Mouse (Mus musculus) right cerebral cortex, postnatal 36 days (tissue): ENCODE measurements around the gene Smyd1.
"Not testable (repeated sequence)": the region's sequence is repeated elsewhere in the genome, so short reads cannot be mapped to it uniquely, and the experiment has no call there.

Experiments
- DNase-seq, 2 experiments: peaks; one replicate each; pipeline ENCODE4 v3.0.0; 2022; ENCODE audit warnings: low spot score in 2 of 2, mixed read lengths in 1 of 2

Smyd1 gene

DNA sequence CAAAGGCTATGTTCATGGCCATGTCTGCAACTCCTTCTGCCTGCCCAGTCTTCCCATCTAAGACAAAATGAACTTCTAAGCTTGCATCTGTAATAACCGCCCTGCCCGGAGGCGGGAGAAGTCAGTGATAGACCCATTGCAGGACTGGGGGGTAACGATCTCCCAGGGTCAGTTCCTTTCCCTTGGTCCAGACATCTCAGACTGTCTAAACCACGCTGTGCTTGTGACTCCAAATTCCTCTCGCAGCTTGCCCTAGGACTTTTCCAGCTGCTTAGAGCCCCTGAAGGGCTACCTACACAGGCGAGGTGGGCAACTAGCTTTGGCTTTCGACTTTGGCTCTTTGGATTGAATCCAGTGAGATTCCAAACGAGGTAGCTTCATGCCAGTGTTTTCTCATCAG is 2.8 kb upstream of the Smyd1 start:
- no peak for DNase-seq

DNA sequence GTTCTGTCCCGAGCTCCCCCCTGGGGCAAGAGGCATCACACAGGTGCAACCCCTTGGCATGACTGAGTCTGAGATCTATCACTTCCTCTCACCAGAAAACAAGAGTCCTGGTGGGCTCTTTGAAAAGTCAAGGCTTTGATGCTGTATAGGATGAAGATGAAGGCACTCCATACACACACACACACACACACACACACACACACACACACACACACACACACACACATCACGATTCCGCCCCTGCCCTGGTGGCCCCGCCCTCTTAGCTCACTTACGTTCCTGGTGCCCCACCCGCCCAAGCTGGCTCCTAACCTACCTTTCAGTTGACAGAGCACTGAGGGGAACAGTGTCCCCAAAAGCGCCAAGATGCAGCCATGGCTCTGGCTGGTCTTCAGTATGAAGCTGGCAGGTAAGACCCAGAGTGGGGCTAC is 473 bp upstream of the Smyd1 start, which contains the start of gene Cd8b1:
Gene Cd8b1, plus strand, starts transcription at position 298 of the 431 bp plus-strand sequence.
- no peak for DNase-seq

DNA sequence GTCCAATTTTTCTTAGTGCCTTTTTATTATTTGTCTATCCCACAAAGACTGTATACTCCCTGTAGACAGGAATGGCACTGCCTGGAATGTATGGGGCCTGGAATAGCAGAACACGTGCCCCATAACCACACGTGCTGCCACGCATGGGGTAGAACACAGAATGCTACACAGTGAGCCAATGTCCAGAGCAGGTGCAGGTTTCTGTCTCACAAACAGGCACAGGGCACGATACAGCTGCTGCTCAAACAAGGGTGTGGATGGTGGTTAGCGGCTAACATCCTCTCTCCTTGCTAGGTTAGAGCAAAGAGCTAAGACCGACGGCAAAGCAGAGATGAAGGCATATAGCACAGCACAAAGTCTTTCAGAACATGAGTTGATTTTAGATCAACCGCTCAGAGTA is 14.5 kb downstream of the Smyd1 start:
- no peak for DNase-seq

DNA sequence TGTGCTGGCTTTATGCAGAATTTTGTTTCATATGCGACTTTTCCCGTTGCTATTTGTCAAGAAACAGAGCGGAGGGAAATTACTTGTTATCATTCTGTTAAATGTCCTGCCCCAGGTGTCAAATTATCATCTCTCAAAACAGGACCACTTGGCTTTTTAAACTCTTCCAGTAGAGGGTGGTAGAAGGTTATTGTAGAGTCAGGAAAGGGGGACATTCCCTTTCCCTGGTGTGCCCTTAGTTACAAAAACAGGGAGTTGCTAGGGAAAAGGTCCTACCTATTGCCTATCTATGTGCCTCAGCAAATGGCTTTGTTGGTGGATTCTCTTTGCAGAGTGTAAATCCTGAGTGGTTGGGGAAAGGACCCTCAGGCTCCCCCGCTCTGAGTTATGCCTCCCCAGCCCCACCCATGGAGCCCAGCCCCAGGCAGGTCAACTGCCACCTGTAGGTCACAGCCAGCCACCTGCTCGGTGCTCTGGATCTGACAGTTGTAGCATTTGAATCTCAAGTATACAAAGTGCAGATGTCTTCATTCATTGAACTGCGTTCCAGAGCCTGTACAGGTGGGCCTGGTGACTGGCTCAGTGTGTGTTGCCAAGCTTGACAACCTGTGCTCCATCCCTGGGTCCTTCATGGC is 19.8 kb downstream of the Smyd1 start:
- DNase-seq = no peak

DNA sequence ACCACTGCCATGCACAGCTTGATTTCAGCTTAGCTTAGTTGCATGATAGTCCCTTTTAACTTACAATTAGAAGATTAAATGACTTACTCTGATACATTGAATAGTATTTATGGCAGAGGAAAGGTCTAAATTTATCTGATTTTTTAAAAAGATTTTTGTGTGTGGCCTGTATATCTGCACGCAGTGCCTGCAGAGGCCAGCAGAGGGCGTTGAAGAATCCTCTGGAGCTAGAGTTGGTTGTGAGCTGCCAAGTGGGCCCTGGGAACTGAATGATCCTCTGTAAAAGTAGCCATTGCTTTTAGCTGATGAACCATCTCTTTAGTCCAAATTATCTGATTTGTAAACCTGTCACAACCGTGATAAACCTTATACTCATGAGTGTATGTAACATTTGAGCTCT is 23.3 kb downstream of the Smyd1 start:
- no peak for DNase-seq

- DNase-seq = no peak
These were observed 24.0 kb downstream of the Smyd1 start for GRCm38 (mm10) chr6:71298051-71298450.

GRCm38 (mm10) chr6:71295303-71295702 is 26.7 kb downstream of the Smyd1 start:
- no peak for DNase-seq

- DNase-seq = no peak
These were observed 28.5 kb downstream of the Smyd1 start for GRCm38 (mm10) chr6:71293509-71293908.

- DNase-seq = no peak
These were observed 42.6 kb downstream of the Smyd1 start for GRCm38 (mm10) chr6:71279418-71279817.

- DNase-seq = no peak
These were observed 47.4 kb downstream of the Smyd1 start for GRCm38 (mm10) chr6:71274621-71275020.

GRCm38 (mm10) chr6:71273715-71274114 is 48.3 kb downstream of the Smyd1 start:
- no peak for DNase-seq

- no peak for DNase-seq
These were observed 49.7 kb downstream of the Smyd1 start for GRCm38 (mm10) chr6:71272316-71272741.

DNA sequence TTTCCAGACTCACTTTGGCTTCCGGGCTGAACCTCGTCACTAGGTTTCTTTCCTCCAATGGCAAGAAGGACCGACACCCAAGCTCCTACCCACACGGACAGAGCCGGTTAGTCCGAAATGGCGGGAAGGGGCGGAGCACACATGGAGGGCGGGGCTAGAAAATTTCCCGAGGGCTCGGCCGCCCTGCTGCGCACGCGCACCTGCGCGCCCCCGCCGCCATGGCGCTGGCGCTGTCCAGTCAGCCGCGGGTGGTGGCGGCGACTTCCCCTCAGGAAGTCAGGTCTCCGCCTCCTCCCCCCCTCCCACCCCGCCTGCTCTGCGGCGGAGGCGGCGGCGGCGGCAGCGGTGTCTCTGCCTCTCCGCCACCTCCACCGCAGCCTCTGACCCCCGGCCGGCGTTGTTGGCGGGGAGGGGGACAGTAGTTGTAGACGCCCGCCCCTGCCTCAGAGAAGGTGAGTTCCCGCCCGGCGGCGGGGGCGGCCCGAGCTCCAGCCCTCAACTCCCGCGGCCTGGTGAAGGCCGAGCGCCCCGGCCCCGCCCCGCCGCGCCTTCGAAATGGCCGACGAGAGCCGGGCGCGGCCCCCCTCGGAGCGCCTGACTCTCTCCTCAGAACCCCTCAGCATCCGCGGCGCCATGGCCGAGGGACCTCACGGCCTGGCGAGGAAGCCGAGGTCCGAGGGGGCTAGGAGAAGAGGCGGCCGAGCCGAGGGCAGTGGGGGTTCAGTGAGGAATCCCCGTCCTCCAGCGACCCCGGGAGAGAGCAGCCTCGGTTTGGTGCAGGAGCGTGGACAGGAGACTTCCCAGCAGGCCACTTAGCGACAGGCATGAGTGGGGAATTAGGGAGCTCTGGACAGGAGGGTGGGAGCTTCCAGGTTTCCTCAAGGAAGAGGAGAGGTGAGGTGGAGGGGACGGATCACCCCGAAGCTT is 50.4 kb downstream of the Smyd1 start, which contains the start of gene Krcc1:
Gene Krcc1, plus strand, starts transcription at position 289 of the 927 bp plus-strand sequence.
- peak; percentile 94 for DNase-seq

GRCm38 (mm10) chr6:71271057-71271388 is 51.0 kb downstream of the Smyd1 start:
- DNase-seq = no peak

- peak in 1 of 2 experiments; percentile 2 for DNase-seq
These were observed 51.6 kb downstream of the Smyd1 start for GRCm38 (mm10) chr6:71270301-71271056.

- not testable (repeated sequence) for DNase-seq
These were observed 52.4 kb downstream of the Smyd1 start for GRCm38 (mm10) chr6:71269686-71270050.

DNA sequence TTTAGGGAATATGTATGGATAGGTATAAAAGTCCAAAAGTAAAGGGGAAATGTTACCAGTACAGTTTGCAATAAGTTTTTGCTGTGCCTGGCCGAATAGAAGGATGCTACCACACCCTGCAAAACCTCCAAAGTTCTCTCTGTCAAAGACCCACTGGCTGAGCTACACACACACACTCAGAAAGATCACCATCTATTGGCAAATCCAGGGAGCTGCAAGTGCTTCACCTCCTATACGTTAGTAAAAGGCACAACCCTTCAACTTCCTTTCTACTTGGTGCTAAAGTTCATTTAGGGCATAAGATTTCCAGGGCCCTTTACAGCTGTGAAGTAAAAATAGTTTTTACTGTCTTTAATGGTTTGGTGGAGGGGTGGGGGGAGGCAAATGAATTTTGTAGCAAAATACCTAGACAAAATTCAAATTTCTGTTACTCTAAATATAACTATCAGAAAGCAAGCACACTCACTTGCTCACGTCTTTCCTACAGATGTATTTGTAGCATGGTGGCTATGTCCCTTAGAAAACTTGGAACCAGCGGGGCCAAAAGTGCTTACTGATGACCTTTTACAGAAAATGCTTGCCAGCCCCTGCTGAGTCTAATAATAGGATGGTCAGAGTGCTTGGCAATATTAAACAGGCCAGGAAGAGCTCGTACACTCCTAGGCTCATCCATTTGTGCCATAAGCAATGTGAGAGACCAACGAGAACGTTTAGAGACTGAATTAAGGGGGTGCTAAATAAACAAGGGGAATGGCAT is 52.9 kb downstream of the Smyd1 start:
- DNase-seq = no peak

GRCm38 (mm10) chr6:71267603-71268002 is 54.4 kb downstream of the Smyd1 start:
- not testable (repeated sequence) for DNase-seq

- no peak for DNase-seq
These were observed 59.7 kb downstream of the Smyd1 start for GRCm38 (mm10) chr6:71262142-71262833.

DNA sequence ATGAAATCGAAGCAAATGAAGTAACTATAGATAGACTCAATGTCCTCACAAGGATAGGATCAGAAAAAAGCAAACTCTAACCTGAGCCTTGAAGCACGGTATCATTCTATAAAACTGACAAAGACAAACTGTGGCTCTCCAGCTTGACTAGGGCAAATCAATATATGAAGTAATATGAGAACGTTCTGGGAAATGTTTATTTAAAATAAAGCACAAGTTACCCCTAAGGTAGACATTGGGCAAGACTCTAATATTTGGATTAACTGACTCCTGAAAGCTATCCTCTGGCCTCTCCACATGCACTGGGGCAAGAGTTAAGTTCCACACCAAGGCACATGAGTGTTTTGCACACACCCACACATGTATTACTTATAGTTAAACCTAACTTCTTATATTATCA is 61.0 kb downstream of the Smyd1 start:
- no peak for DNase-seq
